Mouse (Mus musculus): ENCODE results near the gene Casp6. TPM values are rescaled to one million over a fixed set of nuclear protein-coding genes. Genes with fewer than 3 reads are reported as not detected.
A peak's percentile ranks its signal among the peaks of the same experiment; 100 is the strongest.

Gene Casp6
- total and polyA plus RNA-seq, 3 experiments, result 10.5 to 31.7 (median 15.3) TPM

DNA sequence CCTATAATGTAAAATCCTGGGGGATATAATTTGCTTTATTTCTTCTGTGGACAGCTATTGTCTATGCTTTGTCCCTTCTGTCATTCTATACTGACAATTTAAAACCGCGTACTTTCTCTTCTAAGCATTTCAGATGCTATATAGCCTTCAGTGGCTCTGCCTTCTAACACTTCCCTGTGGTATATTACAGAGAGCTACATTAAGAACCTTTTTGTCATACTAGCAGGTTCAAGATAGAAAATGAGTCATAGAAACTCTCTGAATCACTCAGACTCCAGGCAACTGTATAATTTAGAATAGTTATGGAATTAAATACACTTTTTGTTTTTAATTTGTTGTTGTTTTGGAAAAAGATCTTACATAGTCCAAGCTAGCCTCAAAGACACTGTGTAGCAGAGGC, 39.6 kb downstream of the Casp6 start:
- H3K9ac ChIP-seq (ENCODE audit: insufficient read depth, low read depth), result no peak overlapping the region
- no peak overlapping the region for H3K27ac ChIP-seq (ENCODE audit: insufficient read depth, low read depth)
- no peak overlapping the region for H3K4me2 ChIP-seq (ENCODE audit: insufficient read depth, low read depth, poor library complexity, severe bottlenecking)
- TF ChIP-seq ZC3H11A (IDR thresholded peaks at IDR 0.05; ENCODE audit: low read depth, low read length), result no peak
- no peak for TF ChIP-seq E2F4 (IDR thresholded peaks at IDR 0.05; ENCODE audit: insufficient replicate concordance, low read depth, low read length)
- no peak for TF ChIP-seq JUND (conservative IDR thresholded peaks at IDR 0.05; ENCODE audit: low read depth, low read length)
- no peak for TF ChIP-seq CTCF (conservative IDR thresholded peaks at IDR 0.05 in 1 of 2, IDR thresholded peaks at IDR 0.05 in 1 of 2; ENCODE audit: low read depth in 2 of 2, low read length in 2 of 2)
- no peak for TF ChIP-seq CHD2 (IDR thresholded peaks at IDR 0.05; ENCODE audit: low read length)
- TF ChIP-seq POLR2AphosphoS2 (IDR thresholded peaks at IDR 0.05; ENCODE audit: low read depth, low read length), result no peak
- TF ChIP-seq ZMIZ1 (IDR thresholded peaks at IDR 0.05; ENCODE audit: low read depth, low read length), result no peak
- TF ChIP-seq MXI1 (IDR thresholded peaks at IDR 0.05; ENCODE audit: low read depth, low read length), result no peak
- TF ChIP-seq UBTF (IDR thresholded peaks at IDR 0.05; ENCODE audit: low read depth, low read length), result no peak
- no peak for TF ChIP-seq CHD1 (IDR thresholded peaks at IDR 0.05; ENCODE audit: low read depth, low read length)
- TF ChIP-seq HCFC1 (IDR thresholded peaks at IDR 0.05; ENCODE audit: low read depth, low read length), result no peak
- TF ChIP-seq SMC3 (IDR thresholded peaks at IDR 0.05; ENCODE audit: low read depth, low read length), result no peak
- no peak for TF ChIP-seq SIN3A (IDR thresholded peaks at IDR 0.05; ENCODE audit: low read length)
- TF ChIP-seq RCOR1 (conservative IDR thresholded peaks at IDR 0.05; ENCODE audit: low read depth, low read length), result no peak
- no peak for TF ChIP-seq RAD21 (IDR thresholded peaks at IDR 0.05; ENCODE audit: low read depth, low read length)
- no peak for TF ChIP-seq GABPA (IDR thresholded peaks at IDR 0.05; ENCODE audit: insufficient replicate concordance, low read depth, low read length)
- TF ChIP-seq IRF4 (IDR thresholded peaks at IDR 0.05; ENCODE audit: low read depth, low read length), result 0 out of 2 replicates have a peak, but pooled peaks have one; percentile 12
- no peak for TF ChIP-seq NRF1 (IDR thresholded peaks at IDR 0.05; ENCODE audit: low read depth, low read length)
- TF ChIP-seq MEF2A (IDR thresholded peaks at IDR 0.05; ENCODE audit: borderline replicate concordance, low read depth, low read length), result 0 out of 2 replicates have a peak, but pooled peaks have one; percentile 31
- no peak for TF ChIP-seq ETS1 (conservative IDR thresholded peaks at IDR 0.05; ENCODE audit: low read depth, low read length)
- TF ChIP-seq EP300 (IDR thresholded peaks at IDR 0.05; ENCODE audit: low read length), result peak; percentile 27; the same call in 1 of the 2 replicates
- no peak for TF ChIP-seq TCF12 (IDR thresholded peaks at IDR 0.05; ENCODE audit: low read depth, low read length)
- TF ChIP-seq BHLHE40 (IDR thresholded peaks at IDR 0.05; ENCODE audit: low read depth, low read length), result no peak
- TF ChIP-seq KAT2A (IDR thresholded peaks at IDR 0.05; ENCODE audit: insufficient replicate concordance, low read length), result no peak
- H3K9me3 ChIP-seq (replicated peaks; ENCODE audit: low read length), result no peaks in the 10 kb centered on the region
- DNase-seq (ENCODE audit: extremely low read depth), result no peak
- H3K36me3 ChIP-seq (replicated peaks in 1 of 2; ENCODE audit: control insufficient read depth in 1 of 2, insufficient read depth in 1 of 2, low read length in 1 of 2), result no peaks in the 10 kb centered on the region
- H3K79me2 ChIP-seq (replicated peaks; ENCODE audit: control insufficient read depth, extremely low read depth, insufficient read depth, poor library complexity, severe bottlenecking), result no peaks in the 10 kb centered on the region
- in situ Hi-C loops (cut with MboI; ENCODE audit: low pct_ligation_motif_present, low pct_unique_long_range_greater_than_20kb, low sequenced_read_pairs), result no loop called here
- H3K4me1 ChIP-seq (ENCODE audit: control insufficient read depth in 1 of 2, insufficient read depth in 2 of 2), result peaks cover 0 to 7% of the 10 kb centered on the region in 2 experiments; a peak in 2 of 4 replicates
- dilution Hi-C loops (cut with MboI; ENCODE audit: extremely low pct_ligation_motif_present, extremely low pct_unique_long_range_greater_than_20kb, low sequenced_read_pairs), result no loop called here
- H3K4me3 ChIP-seq (replicated peaks in 1 of 3; ENCODE audit: low read depth in 2 of 3, low read length in 2 of 3, poor library complexity in 1 of 3), result no peak overlapping the region
- H3K27me3 ChIP-seq (replicated peaks), result no peaks in the 10 kb centered on the region
